Mouse (Mus musculus) adipose tissue, adult 10 weeks (tissue): Measurements from ENCODE around the gene Vim. TPM values are rescaled to one million over a fixed set of nuclear protein-coding genes. Genes with fewer than 3 reads are reported as not detected.

Experiments used
- polyA plus RNA-seq: library from polyadenylated mRNA; stranded (reverse); fragments of 350-450 nt; fragmentation: Illumina TruSeq; extraction: RNeasy Lipid Tissue Mini Kit (QIAGEN cat#74804); gene quantifications from one replicate; pipeline ENCODE4 v1.2.3, GENCODE M21; 2014; ENCODE audit warnings: low read depth, low replicate concordance

Gene Vim
- 506 TPM for polyA plus RNA-seq

DNA sequence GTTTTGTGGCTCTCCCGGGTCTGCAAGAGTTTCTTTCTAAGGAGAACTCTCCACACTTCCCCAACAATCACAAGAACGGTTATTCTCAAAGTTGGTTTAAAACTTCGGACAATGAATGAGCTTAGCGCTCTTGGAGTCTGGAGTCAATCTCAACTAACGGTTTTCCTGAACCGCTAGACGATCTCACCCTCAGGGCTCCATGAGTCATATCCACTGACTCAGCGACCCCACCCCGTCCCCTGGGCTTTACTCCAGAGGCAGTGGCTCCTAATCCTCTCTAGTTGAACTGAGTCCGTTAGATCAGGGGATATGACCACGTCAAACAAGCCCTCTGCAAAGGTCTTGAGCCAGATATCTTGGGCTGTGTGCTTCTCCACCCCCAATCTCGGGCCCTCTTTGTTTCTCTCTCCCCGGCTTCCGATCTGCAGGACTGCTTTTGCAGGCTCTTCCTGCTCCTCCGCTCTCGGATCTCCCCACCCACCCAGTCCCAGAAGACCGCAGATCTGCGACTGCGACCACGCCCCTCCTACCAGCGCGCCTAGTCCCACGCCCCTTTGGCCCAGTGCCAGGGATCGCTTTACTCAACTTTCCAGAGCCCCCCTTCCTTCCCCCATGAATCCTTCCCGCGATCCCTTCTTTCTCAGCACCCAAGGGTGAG lies at the start of gene Vim:
Vim (plus strand) TSS at position 520 of the 658 bp plus-strand sequence.

DNA sequence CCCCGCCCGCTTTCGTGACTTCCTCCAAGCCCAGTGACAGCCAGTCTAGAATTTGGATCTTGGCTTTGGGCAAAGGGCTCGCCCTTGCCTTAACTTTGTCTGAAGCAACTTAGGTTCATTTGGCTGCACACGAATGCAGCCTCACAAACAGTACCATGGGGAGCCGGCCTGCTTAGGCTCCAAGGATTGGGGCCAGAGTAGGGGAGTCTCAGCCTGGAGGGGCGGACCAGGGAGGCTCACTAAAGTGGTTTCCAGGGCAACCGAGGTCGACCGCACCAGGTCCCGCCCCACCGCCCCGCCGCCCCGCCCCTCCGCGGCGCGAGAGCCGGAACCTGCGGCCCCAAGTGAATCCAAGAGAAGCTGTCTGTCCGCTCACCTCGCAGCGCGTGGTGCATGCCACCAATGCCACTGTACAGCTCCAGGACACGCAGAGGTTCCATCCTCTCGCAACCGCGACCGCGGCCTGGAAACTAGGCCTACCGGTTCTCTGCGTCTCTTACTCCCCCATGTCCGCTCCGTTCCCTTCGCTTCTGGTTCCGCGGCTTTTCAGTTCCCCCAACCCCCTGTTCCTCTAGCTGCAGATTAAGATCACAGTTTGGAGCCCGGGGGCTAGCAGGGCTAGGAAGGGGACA lies 29.4 kb upstream of the Vim start, which contains the start of gene Trdmt1:
Trdmt1 (minus strand) TSS at position 476 of the 632 bp plus-strand sequence.

Other genes starting within 250 kb of the Vim start
- 0.09 TPM for gene Cubn, start 82.1 kb upstream of the Vim start, polyA plus RNA-seq
- 7.2 TPM for gene Trdmt1, start 29.3 kb upstream of the Vim start, polyA plus RNA-seq
- 23.7 TPM for gene St8sia6, start 220.1 kb downstream of the Vim start, polyA plus RNA-seq